Mouse (Mus musculus) heart, postnatal 0 days (tissue): Measurements from ENCODE around the gene Tprkb. TPM values are rescaled to one million over a fixed set of nuclear protein-coding genes. Genes with fewer than 3 reads are reported as not detected.

Experiments used
- ATAC-seq: fragments of 200-750 bp; cut with Nextera tagmentation; 2 replicates; pipeline ENCODE4 v1.8.0; 2017; ENCODE audit warnings: low read depth, moderate number of reproducible peaks, moderate library complexity; ENCODE audit not compliant: insufficient read depth
- DNase-seq: peaks from one replicate; pipeline ENCODE4 v3.0.0-alpha.2; 2016; ENCODE audit warnings: low spot score
- H3K27ac ChIP-seq: fragments of 300-500 bp; sonication (generic); 2 replicates; pipeline ENCODE4 v1.5.1; 2014; ENCODE audit warnings: low read depth, mild to moderate bottlenecking
- H3K27me3 ChIP-seq: fragments of 300-500 bp; sonication (generic); 2 replicates; pipeline ENCODE4 v1.6.1; 2014; ENCODE audit warnings: low read length, mixed read lengths; ENCODE audit not compliant: control insufficient read depth, insufficient read depth
- H3K36me3 ChIP-seq: fragments of 300-500 bp; sonication (generic); replicated peaks from 2 replicates; pipeline ENCODE4 v1.6.1; 2014; ENCODE audit warnings: low read length, mixed read lengths; ENCODE audit not compliant: control insufficient read depth, insufficient read depth
- H3K4me1 ChIP-seq: fragments of 300-500 bp; sonication (generic); 2 replicates; pipeline ENCODE4 v1.6.1; 2014; ENCODE audit warnings: antibody characterized with exemption; ENCODE audit not compliant: control insufficient read depth, insufficient read depth
- H3K4me2 ChIP-seq: fragments of 300-500 bp; sonication (generic); 2 replicates; pipeline ENCODE4 v1.6.1; 2014; ENCODE audit warnings: low read depth, mild to moderate bottlenecking, low read length, moderate library complexity
- H3K4me3 ChIP-seq: fragments of 300-500 bp; sonication (generic); 2 replicates; pipeline ENCODE4 v1.5.1; 2014; ENCODE audit warnings: low read depth, low read length
- H3K9ac ChIP-seq: fragments of 300-500 bp; sonication (generic); replicated peaks from 2 replicates; pipeline ENCODE4 v1.6.1; 2014; ENCODE audit warnings: low read depth, low read length, mixed read lengths
- H3K9me3 ChIP-seq: fragments of 300-500 bp; sonication (generic); replicated peaks from 2 replicates; pipeline ENCODE4 v1.6.1; 2016; ENCODE audit warnings: low read length; ENCODE audit not compliant: control insufficient read depth
- CTCF ChIP-seq: IDR thresholded peaks from 2 replicates; pipeline ENCODE4 v1.5.1; 2016; ENCODE audit warnings: antibody characterized with exemption, control low read depth, low read depth
- EP300 ChIP-seq: IDR thresholded peaks from 2 replicates; pipeline ENCODE4 v1.6.1; 2016; ENCODE audit warnings: antibody characterized with exemption, low read depth
- WGBS: fragments of 180-500 bp; shearing (Covaris S2); extraction: QIAGEN DNeasy Blood & Tissue Kit; methylation state at CpG from one replicate; pipeline ENCODE4 v1.1.7; 2014; 5-methylcytosine and 5-hydroxymethylcytosine counted together
- polyA plus RNA-seq: library from polyadenylated mRNA; unstranded; fragments of >200 nt; fragmentation: Nextera tagmentation; extraction: Ambion mirVana; gene quantifications from 2 replicates; pipeline ENCODE4 v1.2.1, GENCODE M21; 2015
- total RNA-seq: library from RNA; depleted of rRNA; stranded (reverse); fragments of >200 nt; gene quantifications from 2 replicates; pipeline ENCODE4 v1.2.3, GENCODE M21; 2014; ENCODE audit warnings: low replicate concordance

The Tprkb gene
- total and polyA plus RNA-seq, 2 experiments from 2014 or later, result 8.5 to 19.2 TPM

DNA sequence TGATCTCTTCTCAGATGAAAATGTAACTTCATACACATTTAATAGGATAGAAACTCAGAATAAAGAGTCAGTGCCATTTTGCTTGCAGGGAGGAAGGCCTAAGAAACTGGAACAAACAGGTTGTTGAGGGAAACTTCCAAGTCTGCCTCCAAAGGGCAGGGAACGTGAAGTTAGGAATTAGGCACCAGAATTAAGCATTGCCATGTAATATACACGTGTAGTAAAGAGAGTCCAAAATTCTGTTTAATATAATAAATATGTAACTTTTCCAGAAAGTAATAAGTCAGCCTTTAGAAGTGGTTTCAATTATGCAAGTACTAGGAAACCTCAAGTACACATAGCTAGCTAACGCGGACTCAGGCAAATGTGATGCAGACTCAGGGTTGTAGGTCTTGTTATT is 7.7 kb downstream of the Tprkb start:
- no peak overlapping the region for H3K9ac ChIP-seq
- peaks cover 12% of the 10 kb centered on the region; the same call in 1 of the 2 replicates for H3K4me1 ChIP-seq
- H3K4me2 ChIP-seq, result no peak overlapping the region
- DNase-seq (no peak), ATAC-seq (no peak)
- H3K9me3 ChIP-seq, result no peaks in the 10 kb centered on the region
- no peak overlapping the region for H3K4me3 ChIP-seq
- no peak overlapping the region for H3K27ac ChIP-seq
- TF ChIP-seq CTCF, result no peak
- TF ChIP-seq EP300, result no peak
- H3K36me3 ChIP-seq, result peaks cover 23% of the 10 kb centered on the region
- no peaks in the 10 kb centered on the region for H3K27me3 ChIP-seq
- 94% methylated on average over 4 of the region's 4 CpGs for WGBS

DNA sequence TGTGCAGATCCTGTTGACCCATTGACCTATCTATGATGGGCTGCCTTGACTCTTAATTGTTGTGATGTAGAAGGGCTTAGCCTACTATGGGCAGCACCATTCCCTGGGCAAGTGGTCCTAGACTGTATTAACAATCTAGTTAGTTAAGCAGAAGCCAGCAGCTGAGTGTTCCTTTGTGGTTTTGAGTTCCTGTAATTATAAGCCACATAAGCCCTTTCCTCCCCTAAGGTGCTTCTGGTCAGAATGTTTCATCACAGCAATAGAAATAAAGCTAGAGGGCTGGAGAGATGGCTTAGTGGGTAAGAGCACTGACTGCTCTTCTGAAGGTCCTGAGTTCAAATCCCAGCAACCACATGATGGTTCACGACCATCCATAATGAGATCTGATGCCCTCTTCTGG is 12.0 kb downstream of the Tprkb start:
- ATAC-seq, result no peak
- no peak overlapping the region for H3K9ac ChIP-seq
- no peak overlapping the region for H3K27ac ChIP-seq
- no peak for DNase-seq
- H3K9me3 ChIP-seq, result no peaks in the 10 kb centered on the region
- no peak for TF ChIP-seq CTCF
- TF ChIP-seq EP300, result no peak
- peaks cover 59% of the 10 kb centered on the region for H3K36me3 ChIP-seq
- no peak overlapping the region for H3K4me3 ChIP-seq
- H3K4me2 ChIP-seq, result no peak overlapping the region
- H3K4me1 ChIP-seq, result no peaks in the 10 kb centered on the region
- H3K27me3 ChIP-seq, result no peaks in the 10 kb centered on the region
- WGBS, result 83% methylated on average over 1 of the region's 1 CpGs

DNA sequence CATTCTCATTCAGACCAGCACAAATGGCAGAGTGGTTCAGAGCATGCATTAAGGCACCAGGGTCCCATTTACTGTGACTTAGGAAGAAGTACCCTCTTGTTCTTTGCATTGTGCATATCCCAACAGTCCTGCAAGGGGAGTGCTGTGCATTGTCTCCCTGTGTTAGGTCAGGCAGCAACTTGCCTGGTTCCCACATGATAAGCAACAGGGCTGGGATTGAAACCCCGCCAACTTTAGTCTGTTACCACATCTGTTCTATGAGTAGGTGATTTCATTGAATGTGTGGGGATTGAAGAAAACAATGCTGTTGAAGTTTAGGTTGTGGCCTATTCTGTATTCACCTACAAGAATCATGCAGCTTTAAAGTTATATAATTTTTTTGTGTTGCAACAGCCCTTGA is 15.0 kb downstream of the Tprkb start:
- H3K27me3 ChIP-seq, result no peaks in the 10 kb centered on the region
- H3K27ac ChIP-seq, result no peak overlapping the region
- H3K9me3 ChIP-seq, result no peaks in the 10 kb centered on the region
- DNase-seq, result no peak
- ATAC-seq, result no peak
- 71% methylated on average over 1 of the region's 1 CpGs for WGBS
- H3K4me2 ChIP-seq, result no peak overlapping the region
- TF ChIP-seq CTCF (no peak), EP300 (no peak)
- no peaks in the 10 kb centered on the region for H3K4me1 ChIP-seq
- peaks cover 65% of the 10 kb centered on the region for H3K36me3 ChIP-seq
- H3K9ac ChIP-seq, result no peak overlapping the region
- H3K4me3 ChIP-seq, result no peak overlapping the region

DNA sequence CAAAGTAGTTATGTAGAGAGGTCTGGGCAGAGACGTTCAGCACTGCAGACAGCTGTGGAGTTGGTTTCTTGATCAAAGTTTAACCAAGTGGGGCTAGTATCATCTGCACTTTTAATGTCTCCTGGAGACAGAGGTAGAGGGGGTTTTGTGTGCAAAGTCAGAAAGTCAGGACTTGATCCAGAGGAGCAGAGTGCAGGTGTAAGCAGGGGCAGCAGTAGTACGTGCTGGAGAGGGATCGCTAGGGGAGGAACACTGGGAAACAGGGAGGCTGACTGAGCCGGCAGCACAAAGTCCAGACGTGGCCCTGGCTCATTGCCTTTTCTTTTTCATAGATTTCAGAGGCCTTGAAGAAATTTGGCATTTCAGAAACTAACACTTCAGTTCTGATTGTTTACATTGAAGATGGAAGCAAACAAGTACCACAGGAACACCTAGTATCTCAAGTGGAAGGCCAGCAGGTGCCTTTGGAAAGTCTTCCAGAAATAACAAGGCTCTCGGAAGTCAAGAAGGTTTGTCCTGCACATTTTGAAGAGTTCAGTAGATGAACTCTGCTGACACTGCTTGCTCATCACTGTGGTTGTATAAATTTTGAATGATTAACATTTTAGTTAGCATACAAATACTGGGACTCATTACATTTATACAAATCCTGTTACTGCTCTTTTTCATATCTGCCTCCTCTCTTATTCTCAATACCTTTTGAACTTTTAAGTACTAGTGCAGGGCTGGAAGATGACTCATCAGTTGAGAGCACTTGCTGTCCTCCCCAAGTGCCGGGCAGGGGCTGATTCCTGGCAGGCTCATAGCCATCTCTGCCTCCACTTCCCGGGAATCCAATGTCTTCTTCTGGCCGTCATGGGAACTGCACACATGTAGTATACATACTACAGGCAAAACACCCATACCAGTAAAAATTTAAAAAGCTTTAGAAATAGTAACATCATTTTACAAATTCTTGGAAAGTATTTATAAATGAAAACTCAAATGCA is 16.1 kb downstream of the Tprkb start:
- H3K9me3 ChIP-seq, result no peaks in the 10 kb centered on the region
- DNase-seq (no peak), ATAC-seq (no peak)
- no peak overlapping the region for H3K4me3 ChIP-seq
- H3K36me3 ChIP-seq, result peaks cover 56% of the 10 kb centered on the region
- TF ChIP-seq CTCF (no peak), EP300 (no peak)
- no peak overlapping the region for H3K4me2 ChIP-seq
- H3K9ac ChIP-seq, result no peak overlapping the region
- 84% methylated on average over 9 of the region's 9 CpGs for WGBS
- H3K27me3 ChIP-seq, result no peaks in the 10 kb centered on the region
- H3K27ac ChIP-seq, result no peak overlapping the region
- H3K4me1 ChIP-seq, result no peaks in the 10 kb centered on the region

DNA sequence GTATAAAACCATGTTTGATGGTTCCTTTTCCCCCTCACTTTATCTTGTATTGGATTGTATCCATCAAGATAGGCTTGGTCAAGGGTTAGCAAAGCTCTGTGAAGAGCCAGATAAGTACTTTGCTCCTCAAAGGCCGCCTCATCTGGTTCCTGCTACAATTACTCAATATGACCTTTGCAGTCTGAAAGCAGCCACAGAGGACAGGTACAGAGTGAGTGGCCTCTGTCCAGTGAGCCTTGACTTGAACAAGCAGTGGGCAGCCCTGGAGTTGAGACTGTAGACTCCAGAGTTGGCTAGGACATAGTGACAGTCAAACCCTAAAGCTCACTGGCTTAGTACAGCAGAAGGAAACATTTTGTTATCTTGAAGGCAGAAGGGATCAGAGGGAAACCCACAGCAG is 17.6 kb downstream of the Tprkb start:
- Histone ChIP-seq H3K27ac (no peak overlapping the region), H3K4me3 (no peak overlapping the region), H3K27me3 (no peaks in the 10 kb centered on the region), H3K4me2 (no peak overlapping the region), H3K9ac (no peak overlapping the region), H3K4me1 (no peaks in the 10 kb centered on the region), H3K9me3 (no peaks in the 10 kb centered on the region), H3K36me3 (peaks cover 47% of the 10 kb centered on the region)
- no peak for TF ChIP-seq EP300
- no peak for TF ChIP-seq CTCF
- DNase-seq (no peak), ATAC-seq (no peak)
- 62% methylated on average over 1 of the region's 1 CpGs for WGBS
